Mouse (Mus musculus): Measurements from ENCODE around the gene Gm10322. TPM values are rescaled to one million over a fixed set of nuclear protein-coding genes. Genes with fewer than 3 reads are reported as not detected.

Gene Gm10322
- polyA plus RNA-seq (2012; rRNA removed), result 0.51 TPM in 1 of 2 replicates, not detected in the other

DNA sequence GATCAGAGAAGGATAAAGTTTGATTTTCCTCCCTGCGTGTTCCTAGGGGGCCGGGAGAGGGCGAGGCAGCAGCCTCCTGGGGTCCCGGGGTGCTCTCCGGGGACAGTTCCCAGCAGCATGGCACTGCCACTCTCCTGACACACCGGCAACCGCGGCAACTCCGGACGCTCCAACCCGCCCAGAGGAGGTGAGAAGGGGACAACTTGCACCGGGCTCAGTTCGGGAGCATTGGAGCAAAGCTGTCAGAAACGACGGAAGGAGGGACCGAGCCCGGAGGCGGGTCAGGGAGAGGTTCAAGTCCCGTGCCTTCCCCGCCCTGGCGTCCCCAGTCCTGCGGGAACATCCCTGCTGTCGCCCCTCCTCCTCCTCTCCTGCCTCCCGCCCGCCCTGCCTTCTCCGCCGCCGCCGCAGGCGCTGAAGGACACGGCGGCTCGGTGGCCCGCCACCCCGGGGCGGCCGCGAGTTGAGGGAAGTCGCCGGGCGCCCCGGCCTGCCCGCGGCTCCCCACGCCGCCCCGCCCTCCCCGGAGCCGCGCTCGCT is at the start of gene Gm10322:
TSS of gene Gm10322 (plus strand) at position 83 of the 540 bp plus-strand sequence.
- no peak for DNase-seq (ENCODE audit: low spot score)

GRCm38 (mm10) chr10:59566968-59567367 is 48.9 kb upstream of the Gm10322 start:
- DNase-seq (ENCODE audit: low spot score), result no peak

DNA sequence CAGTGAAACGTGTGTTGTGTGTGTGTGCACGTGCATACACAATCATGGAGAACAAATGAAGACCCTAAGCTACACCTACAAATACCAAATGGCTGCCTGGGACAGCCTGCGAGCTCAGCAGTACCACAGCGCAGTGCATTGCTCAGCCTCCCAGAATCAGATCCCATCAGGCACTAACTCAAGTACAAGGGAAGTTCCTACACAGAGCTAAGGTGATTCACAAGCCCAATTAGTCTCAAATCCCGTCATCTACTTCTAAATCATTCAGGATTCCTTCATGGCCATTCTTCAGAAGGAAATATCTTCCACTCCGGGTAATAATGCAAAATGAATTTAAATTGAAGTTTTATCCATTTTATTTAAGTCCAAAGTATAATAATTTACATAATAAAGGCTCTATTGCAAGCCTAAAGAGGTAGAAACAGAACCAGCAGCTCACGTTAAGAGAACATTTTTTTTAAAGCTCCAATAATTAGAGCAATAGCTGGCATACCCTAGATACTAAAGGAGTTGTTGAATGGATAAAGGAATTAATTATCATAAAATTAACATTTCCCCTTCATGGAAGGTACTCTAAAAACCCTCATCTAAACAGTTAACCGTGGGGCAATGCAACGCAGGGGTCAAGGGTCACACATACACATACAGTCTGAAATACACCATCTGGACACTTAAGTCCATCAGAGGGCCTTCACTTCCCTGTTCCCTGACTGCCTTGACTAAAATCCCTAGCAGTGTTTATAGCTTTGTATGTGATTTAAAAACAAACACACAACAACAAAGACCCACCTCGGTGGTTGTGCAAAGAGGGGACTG is 47.0 kb upstream of the Gm10322 start:
- no peak for DNase-seq (ENCODE audit: low spot score)

DNA sequence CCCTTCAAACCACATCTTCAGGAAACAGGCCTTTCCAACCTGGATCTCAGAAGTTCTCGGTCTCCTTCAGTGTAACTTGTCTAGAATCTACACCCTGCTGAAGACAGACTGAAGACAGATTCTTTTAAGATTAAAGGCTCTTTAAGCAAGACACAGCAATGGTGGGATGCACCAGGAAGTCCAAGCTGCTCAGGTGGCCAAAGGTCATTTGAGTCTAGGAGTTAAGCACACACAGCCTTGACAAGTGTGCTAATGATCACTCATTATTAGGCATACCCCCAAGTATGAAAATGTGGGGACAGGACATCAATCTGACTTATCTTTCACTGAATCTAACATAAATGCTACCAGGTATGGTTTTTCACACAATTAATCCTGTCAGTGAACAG is 46.4 kb upstream of the Gm10322 start:
- DNase-seq (ENCODE audit: low spot score), result no peak

- DNase-seq (ENCODE audit: low spot score), result no peak
Measured at GRCm38 (mm10) chr10:59570360-59570759, 45.5 kb upstream of the Gm10322 start.

DNA sequence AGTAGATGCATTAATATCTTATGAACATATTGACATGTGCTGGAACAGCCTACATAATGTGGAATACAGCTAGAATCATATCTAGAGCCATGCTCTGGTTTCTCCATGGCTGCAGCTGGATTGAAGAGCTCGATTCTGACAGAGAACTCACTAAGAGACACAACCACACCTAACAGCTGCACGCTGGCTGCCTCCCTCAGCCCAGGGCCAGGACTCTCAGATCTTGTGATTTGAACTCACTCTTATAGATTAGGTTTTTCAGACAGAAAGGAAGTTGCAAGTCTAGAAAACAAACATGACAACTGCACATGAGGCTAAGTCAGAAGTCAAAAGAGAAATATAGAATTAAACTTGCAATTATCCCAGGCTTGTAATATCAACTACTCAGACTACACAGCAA is 45.1 kb upstream of the Gm10322 start:
- DNase-seq (ENCODE audit: low spot score), result no peak

- DNase-seq (ENCODE audit: low spot score), result no peak
Measured at GRCm38 (mm10) chr10:59571273-59571672, 44.6 kb upstream of the Gm10322 start.

DNA sequence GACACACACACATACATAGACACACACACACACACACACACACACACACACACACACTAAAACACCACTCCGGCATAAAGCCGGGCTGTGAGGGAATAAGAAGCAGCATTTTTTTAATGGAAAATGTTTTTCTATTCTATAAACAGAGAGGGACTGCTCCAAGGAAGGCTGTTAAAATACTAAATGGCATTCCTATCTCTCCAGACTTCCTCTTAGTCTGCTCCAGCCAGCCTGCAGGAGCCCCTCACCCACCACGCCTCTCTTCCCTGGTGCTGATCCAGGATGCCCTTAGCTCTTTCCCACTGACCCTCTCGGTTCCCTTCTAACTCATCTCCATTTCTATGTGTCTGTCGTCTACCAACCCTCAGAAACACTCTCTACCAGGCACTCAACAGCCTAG is 43.9 kb upstream of the Gm10322 start:
- no peak for DNase-seq (ENCODE audit: low spot score)

GRCm38 (mm10) chr10:59576305-59576704 is 39.6 kb upstream of the Gm10322 start:
- DNase-seq (ENCODE audit: low spot score), result no peak

GRCm38 (mm10) chr10:59577871-59578801 is 37.7 kb upstream of the Gm10322 start:
- DNase-seq (ENCODE audit: low spot score), result no peak

GRCm38 (mm10) chr10:59579645-59580044 is 36.2 kb upstream of the Gm10322 start:
- DNase-seq (ENCODE audit: low spot score), result no peak

- no peak for DNase-seq (ENCODE audit: low spot score)
Measured at GRCm38 (mm10) chr10:59580593-59581149, 35.2 kb upstream of the Gm10322 start.

GRCm38 (mm10) chr10:59581826-59582543 is 33.9 kb upstream of the Gm10322 start:
- DNase-seq (ENCODE audit: low spot score), result no peak

DNA sequence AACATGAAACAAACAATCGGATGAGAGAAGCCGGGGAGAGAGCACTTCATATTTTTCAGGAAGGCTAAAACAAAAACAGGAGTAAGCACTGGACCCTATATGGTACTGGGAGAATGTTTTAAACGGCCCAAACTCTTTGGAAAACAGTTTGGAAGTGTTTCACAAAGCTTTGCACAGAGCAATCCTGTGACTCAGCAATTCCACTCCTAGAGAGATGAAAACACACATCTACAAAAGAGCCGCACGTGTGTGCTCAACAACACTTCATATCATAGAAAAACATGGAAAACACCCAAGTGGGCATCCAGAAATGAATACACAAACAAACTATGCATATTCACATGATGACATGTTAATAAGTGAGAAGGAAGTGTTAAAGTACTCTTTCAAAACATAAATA is 30.2 kb upstream of the Gm10322 start:
- DNase-seq (ENCODE audit: low spot score), result no peak

DNA sequence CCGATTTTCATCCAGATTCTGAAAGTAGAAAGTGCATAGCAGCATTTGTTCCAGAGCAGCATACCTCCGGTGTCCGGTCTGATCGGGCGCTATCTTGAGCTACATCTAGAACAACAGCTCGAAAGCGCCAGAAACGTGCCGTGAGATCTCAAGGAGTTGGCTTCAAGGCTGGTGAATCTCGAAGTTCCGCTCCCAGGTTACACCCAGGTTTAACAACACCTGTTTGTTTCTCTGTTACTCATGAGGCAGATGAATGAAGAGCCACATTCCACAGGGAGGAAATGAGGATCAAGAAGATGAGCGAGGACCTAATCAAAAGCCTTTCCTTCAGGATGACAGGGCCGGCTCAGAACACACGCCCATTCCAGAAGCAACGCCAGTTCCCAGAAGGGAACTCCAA is 29.0 kb upstream of the Gm10322 start:
- no peak for DNase-seq (ENCODE audit: low spot score)

GRCm38 (mm10) chr10:59588135-59588534 is 27.7 kb upstream of the Gm10322 start:
- no peak for DNase-seq (ENCODE audit: low spot score)

- DNase-seq (ENCODE audit: low spot score), result no peak
Measured at GRCm38 (mm10) chr10:59589420-59589819, 26.4 kb upstream of the Gm10322 start.

GRCm38 (mm10) chr10:59589856-59590255 is 26.0 kb upstream of the Gm10322 start:
- no peak for DNase-seq (ENCODE audit: low spot score)

GRCm38 (mm10) chr10:59590606-59591005 is 25.3 kb upstream of the Gm10322 start:
- DNase-seq (ENCODE audit: low spot score), result no peak

GRCm38 (mm10) chr10:59593826-59594570 is 21.9 kb upstream of the Gm10322 start:
- DNase-seq (ENCODE audit: low spot score), result no peak

- DNase-seq (ENCODE audit: low spot score), result no peak
Measured at GRCm38 (mm10) chr10:59600516-59600915, 15.3 kb upstream of the Gm10322 start.
